Mouse (Mus musculus): Measurements from ENCODE around the gene Brd4. TPM values are rescaled to one million over a fixed set of nuclear protein-coding genes. Genes with fewer than 3 reads are reported as not detected.
A peak's percentile ranks its signal among the peaks of the same experiment; 100 is the strongest.

Brd4 gene
- total and polyA plus RNA-seq, 2 experiments from 2014 or later, result 49.7 to 81.6 TPM

DNA sequence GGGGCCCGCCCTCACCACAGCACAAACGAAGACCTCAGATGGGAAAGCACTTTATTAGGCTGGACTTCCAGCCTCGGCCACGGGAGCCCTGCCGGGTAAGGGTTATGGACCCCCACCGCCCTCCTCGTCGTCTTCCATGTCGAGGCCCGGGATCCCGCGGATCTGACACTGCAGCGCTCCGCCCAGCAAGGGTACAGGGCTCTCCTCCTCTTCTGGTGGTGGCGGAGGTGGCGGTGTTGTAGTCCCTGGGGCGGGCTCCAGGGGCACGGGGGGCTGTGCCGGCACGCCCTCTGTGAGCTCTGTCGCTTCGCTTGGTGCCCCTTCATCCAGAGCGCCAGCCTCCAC lies 36.8 kb upstream of the Brd4 start:
- no peak for DNase-seq (ENCODE audit: low spot score)
- Histone ChIP-seq H3K27me3 (ENCODE audit: insufficient read depth, low read length) (no peaks in the 10 kb centered on the region), H3K4me1 (ENCODE audit: insufficient read depth, low read length) (peaks cover 3% of the 10 kb centered on the region; the same call in 1 of the 2 replicates), H3K9me3 (ENCODE audit: low read length) (no peaks in the 10 kb centered on the region), H3K27ac (ENCODE audit: low read depth, low read length) (peak overlapping the region; percentile 91), H3K4me3 (ENCODE audit: low read depth, low read length) (peak overlapping the region; percentile 83), H3K9ac (replicated peaks; ENCODE audit: low read length, poor library complexity, severe bottlenecking) (peak overlapping the region; percentile 77), H3K4me2 (ENCODE audit: low read depth, low read length, poor library complexity, severe bottlenecking) (peak overlapping the region; percentile 67), H3K36me3 (ENCODE audit: insufficient read depth, low read length) (peaks cover 18% of the 10 kb centered on the region)
- peak; percentile 65; the same call in 1 of the 2 replicates for ATAC-seq (ENCODE audit: low FRiP score)
- under 1% methylated on average over 23 of the region's 23 CpGs for WGBS
- TF ChIP-seq CTCF (IDR thresholded peaks at IDR 0.05), result peak; percentile 18; the same call in 1 of the 2 replicates

DNA sequence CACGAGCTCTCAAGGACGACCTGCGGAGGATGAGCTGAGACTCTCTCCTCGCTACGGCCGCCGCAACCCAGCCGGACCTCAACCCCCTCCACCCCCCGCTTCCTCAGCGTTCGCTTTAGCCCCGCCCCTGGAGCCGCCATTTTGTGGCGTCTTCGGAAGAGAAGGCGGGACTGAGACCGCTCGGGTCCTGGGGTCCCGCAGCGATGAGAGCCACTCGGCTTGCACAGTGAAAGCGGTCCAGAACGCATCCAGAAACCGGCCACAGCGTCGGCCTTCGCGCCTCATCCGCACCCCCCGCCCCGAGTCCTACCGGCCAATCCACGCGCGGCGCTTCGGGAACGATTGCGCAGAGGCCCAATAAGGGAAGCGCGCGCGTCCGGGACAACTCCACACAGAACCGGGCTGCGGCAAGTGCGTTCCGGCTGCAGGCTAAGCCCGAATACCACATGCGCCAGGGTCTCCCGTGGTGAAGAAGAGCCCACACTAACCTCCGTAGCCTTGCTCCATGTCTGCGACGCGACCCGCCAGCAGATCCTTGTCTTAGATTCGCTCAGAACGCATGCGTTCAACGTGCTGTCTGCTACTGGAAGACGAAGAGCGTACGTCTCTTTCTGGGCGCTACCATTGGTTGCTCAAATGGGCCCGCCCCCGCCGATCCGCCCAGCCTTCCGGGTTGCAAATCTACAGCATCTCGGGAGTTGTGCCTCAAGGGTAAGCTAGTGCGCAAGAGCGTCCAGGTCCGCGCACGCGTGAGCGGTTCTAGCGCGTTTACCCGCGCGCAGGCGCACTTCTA lies 36.3 kb upstream of the Brd4 start, which contains the start of gene Akap8:
Gene Akap8, minus strand, starts transcription at position 642 of the 793 bp plus-strand sequence.
- WGBS, result under 1% methylated on average over 83 of the region's 83 CpGs
- ATAC-seq (ENCODE audit: low FRiP score) (peak; percentile 98), DNase-seq (ENCODE audit: low spot score) (peak; percentile 99)
- peaks cover 20% of the 10 kb centered on the region for H3K36me3 ChIP-seq (ENCODE audit: insufficient read depth, low read length)
- peak within 1 kb of the TSS; percentile 83 for H3K4me3 ChIP-seq (ENCODE audit: low read depth, low read length)
- peak within 1 kb of the TSS; percentile 77 for H3K4me2 ChIP-seq (ENCODE audit: low read depth, low read length, poor library complexity, severe bottlenecking)
- TF ChIP-seq CTCF (IDR thresholded peaks at IDR 0.05), result no peak
- H3K27ac ChIP-seq (ENCODE audit: low read depth, low read length), result peak within 1 kb of the TSS; percentile 93
- no peaks in the 10 kb centered on the region for H3K9me3 ChIP-seq (ENCODE audit: low read length)
- no peaks in the 10 kb centered on the region for H3K27me3 ChIP-seq (ENCODE audit: insufficient read depth, low read length)
- peak within 1 kb of the TSS; percentile 83 for H3K9ac ChIP-seq (replicated peaks; ENCODE audit: low read length, poor library complexity, severe bottlenecking)
- peaks cover 3% of the 10 kb centered on the region; the same call in 1 of the 2 replicates for H3K4me1 ChIP-seq (ENCODE audit: insufficient read depth, low read length)

DNA sequence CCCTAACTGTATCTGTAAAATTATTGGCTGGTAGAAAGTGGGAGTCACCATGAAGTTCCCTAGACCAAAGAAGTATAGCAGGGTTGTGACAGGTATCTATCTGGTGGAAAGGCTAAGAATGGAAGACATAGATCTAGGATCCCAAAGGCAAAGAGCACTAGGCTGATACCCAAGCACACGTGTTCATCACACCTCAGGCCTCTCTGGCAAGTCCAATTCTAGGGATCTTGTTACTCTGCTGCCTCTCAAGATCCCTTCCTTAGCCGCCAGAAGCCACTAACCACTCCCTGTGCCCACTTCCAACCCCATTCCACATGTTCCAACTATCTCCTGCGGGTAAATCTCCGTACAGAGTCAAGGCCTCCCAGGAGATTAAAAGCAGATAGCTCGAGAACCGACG lies 35.4 kb upstream of the Brd4 start:
- Histone ChIP-seq H3K27me3 (ENCODE audit: insufficient read depth, low read length) (no peaks in the 10 kb centered on the region), H3K9ac (replicated peaks; ENCODE audit: low read length, poor library complexity, severe bottlenecking) (peak overlapping the region; percentile 83), H3K9me3 (ENCODE audit: low read length) (no peaks in the 10 kb centered on the region), H3K4me3 (ENCODE audit: low read depth, low read length) (peak overlapping the region; percentile 83), H3K36me3 (ENCODE audit: insufficient read depth, low read length) (peaks cover 29% of the 10 kb centered on the region), H3K27ac (ENCODE audit: low read depth, low read length) (peak overlapping the region; percentile 93), H3K4me2 (ENCODE audit: low read depth, low read length, poor library complexity, severe bottlenecking) (peak overlapping the region; percentile 77), H3K4me1 (ENCODE audit: insufficient read depth, low read length) (peaks cover 3% of the 10 kb centered on the region; the same call in 1 of the 2 replicates)
- TF ChIP-seq CTCF (IDR thresholded peaks at IDR 0.05), result no peak
- DNase-seq (ENCODE audit: low spot score) (peak; percentile 4), ATAC-seq (ENCODE audit: low FRiP score) (no peak)
- WGBS, result under 1% methylated on average over 7 of the region's 7 CpGs

DNA sequence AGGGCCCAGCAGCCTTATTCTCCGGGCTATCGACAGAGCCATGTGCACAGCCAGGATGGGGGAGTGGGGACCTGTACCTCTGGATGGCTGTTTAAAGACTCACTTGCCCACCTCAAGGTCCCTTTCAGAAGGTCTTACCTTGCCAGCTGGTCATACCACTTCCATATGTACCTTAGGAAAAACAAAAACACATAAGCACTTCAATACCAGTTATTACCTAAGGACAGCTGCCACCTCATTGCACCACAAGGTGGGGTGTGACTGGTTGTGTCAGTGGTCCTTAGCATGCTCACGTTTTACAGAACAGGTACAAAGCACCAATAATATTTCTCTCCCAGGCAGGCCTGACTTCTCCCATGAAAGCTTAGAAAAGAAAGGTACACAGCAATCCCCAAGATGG lies 33.2 kb upstream of the Brd4 start:
- no peak overlapping the region for H3K4me3 ChIP-seq (ENCODE audit: low read depth, low read length)

DNA sequence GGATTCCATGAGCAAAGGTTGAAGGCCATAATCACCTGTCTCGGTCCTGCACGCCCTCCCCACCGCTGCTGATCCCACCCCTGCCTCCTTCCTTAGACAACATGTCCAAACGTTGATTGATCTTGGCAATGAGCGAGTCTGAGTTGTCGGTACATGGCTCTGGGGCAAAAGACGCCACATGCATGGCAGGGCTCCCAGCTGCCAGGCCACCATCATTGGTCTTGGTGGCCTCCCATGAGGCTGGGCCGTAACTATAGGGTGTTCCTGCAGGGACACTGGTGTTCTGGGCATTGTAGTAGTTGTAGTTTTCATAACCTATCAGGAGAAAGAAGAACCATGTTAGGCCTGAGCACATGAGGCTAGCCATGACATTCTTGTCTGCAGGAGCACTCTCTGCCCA lies 32.5 kb upstream of the Brd4 start:
- DNase-seq (ENCODE audit: low spot score), result no peak
- Histone ChIP-seq H3K4me2 (ENCODE audit: low read depth, low read length, poor library complexity, severe bottlenecking) (no peak overlapping the region), H3K27me3 (ENCODE audit: insufficient read depth, low read length) (no peaks in the 10 kb centered on the region), H3K9me3 (ENCODE audit: low read length) (no peaks in the 10 kb centered on the region), H3K4me3 (ENCODE audit: low read depth, low read length) (no peak overlapping the region), H3K4me1 (ENCODE audit: insufficient read depth, low read length) (peaks cover 2% of the 10 kb centered on the region; the same call in 1 of the 2 replicates), H3K27ac (ENCODE audit: low read depth, low read length) (no peak overlapping the region), H3K36me3 (ENCODE audit: insufficient read depth, low read length) (peaks cover 57% of the 10 kb centered on the region), H3K9ac (replicated peaks; ENCODE audit: low read length, poor library complexity, severe bottlenecking) (no peak overlapping the region)
- WGBS, result 96% methylated on average over 8 of the region's 8 CpGs
- TF ChIP-seq CTCF (IDR thresholded peaks at IDR 0.05), result no peak
- no peak for ATAC-seq (ENCODE audit: low FRiP score)

More for the DNA sequence above, 33.2 kb upstream of the Brd4 start:
- H3K9ac ChIP-seq (replicated peaks; ENCODE audit: low read length, poor library complexity, severe bottlenecking), result no peak overlapping the region
- peaks cover 50% of the 10 kb centered on the region for H3K36me3 ChIP-seq (ENCODE audit: insufficient read depth, low read length)
- H3K9me3 ChIP-seq (ENCODE audit: low read length), result no peaks in the 10 kb centered on the region
- DNase-seq (ENCODE audit: low spot score), result no peak
- H3K4me1 ChIP-seq (ENCODE audit: insufficient read depth, low read length), result peaks cover 3% of the 10 kb centered on the region; the same call in 1 of the 2 replicates
- H3K27me3 ChIP-seq (ENCODE audit: insufficient read depth, low read length), result no peaks in the 10 kb centered on the region
- H3K27ac ChIP-seq (ENCODE audit: low read depth, low read length), result no peak overlapping the region
- peak; percentile 31; the same call in 1 of the 2 replicates for TF ChIP-seq CTCF (IDR thresholded peaks at IDR 0.05)
- WGBS, result 86% methylated on average over 3 of the region's 3 CpGs
- no peak for ATAC-seq (ENCODE audit: low FRiP score)
- H3K4me2 ChIP-seq (ENCODE audit: low read depth, low read length, poor library complexity, severe bottlenecking), result no peak overlapping the region

DNA sequence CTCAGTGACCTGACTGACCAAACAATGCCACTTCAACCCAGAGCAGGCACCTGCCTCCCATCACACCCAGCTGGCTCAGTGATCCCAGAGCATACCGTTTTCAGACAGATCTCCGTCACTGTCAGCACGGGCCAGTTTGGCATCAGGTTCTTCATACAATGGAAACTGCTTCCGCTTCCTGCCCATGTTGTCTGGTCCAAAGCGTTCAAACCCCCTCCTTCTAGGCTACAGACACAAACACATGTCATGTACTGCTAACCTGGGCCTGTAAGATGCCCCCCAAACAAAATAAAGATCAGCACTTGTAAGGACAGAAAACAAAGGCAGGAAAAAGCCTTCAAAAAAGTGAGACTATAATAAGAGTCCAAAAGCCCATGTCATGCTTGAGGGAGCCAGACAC lies 31.0 kb upstream of the Brd4 start:
- ATAC-seq (ENCODE audit: low FRiP score) (no peak), DNase-seq (ENCODE audit: low spot score) (no peak)
- no peak overlapping the region for H3K27ac ChIP-seq (ENCODE audit: low read depth, low read length)
- no peak overlapping the region for H3K4me3 ChIP-seq (ENCODE audit: low read depth, low read length)
- H3K4me2 ChIP-seq (ENCODE audit: low read depth, low read length, poor library complexity, severe bottlenecking), result no peak overlapping the region
- H3K4me1 ChIP-seq (ENCODE audit: insufficient read depth, low read length), result no peaks in the 10 kb centered on the region; the same call in 1 of the 2 replicates
- TF ChIP-seq CTCF (IDR thresholded peaks at IDR 0.05), result no peak
- no peaks in the 10 kb centered on the region for H3K9me3 ChIP-seq (ENCODE audit: low read length)
- WGBS, result 94% methylated on average over 5 of the region's 5 CpGs
- H3K27me3 ChIP-seq (ENCODE audit: insufficient read depth, low read length), result no peaks in the 10 kb centered on the region
- H3K36me3 ChIP-seq (ENCODE audit: insufficient read depth, low read length), result peaks cover 71% of the 10 kb centered on the region
- H3K9ac ChIP-seq (replicated peaks; ENCODE audit: low read length, poor library complexity, severe bottlenecking), result no peak overlapping the region

All from midbrain, postnatal 0 days (tissue).